Mouse (Mus musculus): ENCODE data around the gene Fto. TPM values are rescaled to one million over a fixed set of nuclear protein-coding genes. Genes with fewer than 3 reads are reported as not detected.

Gene Fto
- total and polyA plus RNA-seq, 2 experiments from 2014 or later = 41.1 to 50.6 TPM

DNA sequence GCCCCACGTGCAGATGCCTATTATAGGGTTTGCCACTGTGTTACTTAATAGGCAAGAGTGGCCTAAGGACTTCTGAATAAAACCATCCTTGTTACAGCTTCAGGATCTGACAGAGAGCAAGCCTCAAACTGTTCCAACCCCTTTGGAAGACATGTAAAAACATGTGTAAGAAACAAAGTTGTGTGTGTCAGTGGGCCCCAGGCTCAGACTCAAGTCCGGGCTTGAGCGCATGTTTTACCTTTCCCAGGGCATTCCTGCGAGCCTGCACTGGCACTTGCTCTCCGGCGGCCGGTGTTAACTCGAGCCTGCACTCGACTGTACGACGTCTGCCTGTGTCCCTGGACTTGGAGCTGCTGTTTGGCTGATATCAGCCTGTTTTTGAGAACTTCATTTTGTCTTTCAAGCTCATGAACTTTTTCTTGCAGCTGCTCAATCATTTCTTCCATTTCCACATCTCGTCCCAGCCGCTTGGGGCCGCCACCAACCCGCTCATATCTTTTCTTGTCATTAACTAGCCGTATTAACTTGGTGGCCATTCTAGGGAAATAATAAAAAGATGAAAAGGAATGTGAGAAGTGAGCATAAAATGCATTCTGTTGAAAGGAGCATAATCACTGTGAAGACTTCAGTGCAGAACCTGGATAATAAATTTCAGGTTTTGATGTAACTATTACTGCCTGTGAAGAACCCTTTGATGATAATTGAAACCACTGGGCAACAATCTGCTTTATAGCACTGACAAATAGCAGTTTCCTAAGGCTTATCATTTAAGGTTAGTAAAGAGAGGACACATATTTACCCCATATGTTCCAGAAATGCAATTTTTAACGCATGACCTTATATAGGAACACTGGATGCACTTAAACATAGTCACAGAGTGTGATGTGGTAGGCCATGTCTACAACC, 8.6 kb upstream of the Fto start:
- ATAC-seq (ENCODE audit: insufficient read depth, low read depth) (no peak), DNase-seq (ENCODE audit: low spot score) (no peak)
- TF ChIP-seq CTCF (IDR thresholded peaks at IDR 0.05; ENCODE audit: low read depth) (peak; percentile 21), EP300 (IDR thresholded peaks at IDR 0.05; ENCODE audit: low read depth) (no peak)
- Histone ChIP-seq H3K9ac (replicated peaks; ENCODE audit: low read depth, low read length) (no peak overlapping the region), H3K4me1 (ENCODE audit: control insufficient read depth, insufficient read depth) (no peaks in the 10 kb centered on the region), H3K27me3 (ENCODE audit: control insufficient read depth, insufficient read depth, low read length) (no peaks in the 10 kb centered on the region), H3K36me3 (replicated peaks; ENCODE audit: control insufficient read depth, insufficient read depth, low read length) (peaks cover 25% of the 10 kb centered on the region; the same call in 1 of the 2 replicates), H3K4me2 (ENCODE audit: low read depth, low read length) (no peak overlapping the region), H3K9me3 (replicated peaks; ENCODE audit: control insufficient read depth, low read length) (no peaks in the 10 kb centered on the region), H3K4me3 (ENCODE audit: low read depth, low read length) (no peak overlapping the region), H3K27ac (ENCODE audit: low read depth) (no peak overlapping the region)
- WGBS = 67% methylated on average over 17 of the region's 17 CpGs

DNA sequence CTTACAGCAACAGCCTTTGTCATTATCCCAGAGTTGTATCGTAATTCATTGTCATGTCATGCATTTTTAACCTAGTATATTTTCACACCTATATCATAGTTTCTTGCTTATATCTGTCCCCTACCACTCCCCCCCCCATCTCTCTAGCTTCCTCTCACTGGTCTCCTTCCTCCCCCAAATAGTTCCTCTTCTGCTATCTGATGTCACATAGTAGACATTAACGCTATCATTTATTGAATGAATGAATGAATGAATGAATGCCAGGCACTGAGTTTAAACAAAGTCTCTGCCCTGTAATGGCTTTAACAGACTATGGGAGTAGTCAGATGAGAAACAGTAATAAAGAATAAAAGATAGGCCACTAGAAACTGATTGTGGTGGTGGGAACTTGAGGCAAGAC, 983 bp upstream of the Fto start:
- Histone ChIP-seq H3K9me3 (replicated peaks; ENCODE audit: control insufficient read depth, low read length) (no peaks in the 10 kb centered on the region), H3K36me3 (replicated peaks; ENCODE audit: control insufficient read depth, insufficient read depth, low read length) (peaks cover under 1% of the 10 kb centered on the region), H3K9ac (replicated peaks; ENCODE audit: low read depth, low read length) (peak overlapping the region; percentile 61; the same call in 1 of the 2 replicates), H3K4me2 (ENCODE audit: low read depth, low read length) (peak overlapping the region; percentile 75), H3K27ac (ENCODE audit: low read depth) (no peak overlapping the region), H3K4me1 (ENCODE audit: control insufficient read depth, insufficient read depth) (peaks cover 14% of the 10 kb centered on the region), H3K27me3 (ENCODE audit: control insufficient read depth, insufficient read depth, low read length) (no peaks in the 10 kb centered on the region), H3K4me3 (ENCODE audit: low read depth, low read length) (peak overlapping the region; percentile 78)
- no peak for ATAC-seq (ENCODE audit: insufficient read depth, low read depth)
- 70% methylated on average over 2 of the region's 2 CpGs for WGBS
- TF ChIP-seq EP300 (IDR thresholded peaks at IDR 0.05; ENCODE audit: low read depth) = no peak
- TF ChIP-seq CTCF (IDR thresholded peaks at IDR 0.05; ENCODE audit: low read depth) = no peak
- no peak for DNase-seq (ENCODE audit: low spot score)

DNA sequence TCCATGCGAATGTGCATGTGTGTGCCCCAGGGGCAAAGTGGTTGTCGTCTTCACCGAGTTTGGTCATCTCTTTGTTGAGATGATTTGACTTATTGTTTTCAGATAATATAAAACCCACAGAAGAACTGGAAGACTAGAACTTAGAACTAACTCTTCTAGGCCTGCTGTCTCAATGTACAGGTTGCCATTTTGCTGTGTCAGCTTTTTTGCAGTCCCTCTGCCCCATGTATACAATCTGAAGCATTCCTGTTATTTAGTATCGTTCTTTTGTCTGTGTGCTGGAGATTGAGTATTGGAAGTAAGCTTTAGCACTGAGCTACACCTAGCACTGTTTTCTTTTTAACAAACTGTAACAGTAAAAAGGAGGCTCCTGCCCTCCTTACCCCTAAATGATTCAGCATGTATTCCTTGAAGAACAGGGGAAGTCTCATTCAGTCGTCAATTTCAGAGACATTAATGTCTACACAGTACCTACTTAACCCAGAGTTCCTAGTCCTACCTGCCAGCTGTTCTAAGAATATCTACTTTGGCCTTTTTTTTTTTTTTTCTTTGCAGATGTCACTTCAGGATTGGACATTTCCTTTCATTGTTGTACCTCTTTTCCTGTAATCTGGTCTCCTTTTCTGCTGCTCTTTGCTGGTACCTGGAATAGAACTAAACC, 4.4 kb downstream of the Fto start:
- DNase-seq (ENCODE audit: low spot score) (no peak), ATAC-seq (ENCODE audit: insufficient read depth, low read depth) (no peak)
- H3K27ac ChIP-seq (ENCODE audit: low read depth) = no peak overlapping the region
- no peaks in the 10 kb centered on the region for H3K27me3 ChIP-seq (ENCODE audit: control insufficient read depth, insufficient read depth, low read length)
- TF ChIP-seq EP300 (IDR thresholded peaks at IDR 0.05; ENCODE audit: low read depth) = no peak
- TF ChIP-seq CTCF (IDR thresholded peaks at IDR 0.05; ENCODE audit: low read depth) = no peak
- 89% methylated on average over 5 of the region's 5 CpGs for WGBS
- no peak overlapping the region for H3K9ac ChIP-seq (replicated peaks; ENCODE audit: low read depth, low read length)
- H3K4me3 ChIP-seq (ENCODE audit: low read depth, low read length) = no peak overlapping the region
- H3K36me3 ChIP-seq (replicated peaks; ENCODE audit: control insufficient read depth, insufficient read depth, low read length) = no peaks in the 10 kb centered on the region; the same call in 1 of the 2 replicates
- no peaks in the 10 kb centered on the region for H3K9me3 ChIP-seq (replicated peaks; ENCODE audit: control insufficient read depth, low read length)
- no peak overlapping the region for H3K4me2 ChIP-seq (ENCODE audit: low read depth, low read length)
- H3K4me1 ChIP-seq (ENCODE audit: control insufficient read depth, insufficient read depth) = peaks cover 9% of the 10 kb centered on the region

DNA sequence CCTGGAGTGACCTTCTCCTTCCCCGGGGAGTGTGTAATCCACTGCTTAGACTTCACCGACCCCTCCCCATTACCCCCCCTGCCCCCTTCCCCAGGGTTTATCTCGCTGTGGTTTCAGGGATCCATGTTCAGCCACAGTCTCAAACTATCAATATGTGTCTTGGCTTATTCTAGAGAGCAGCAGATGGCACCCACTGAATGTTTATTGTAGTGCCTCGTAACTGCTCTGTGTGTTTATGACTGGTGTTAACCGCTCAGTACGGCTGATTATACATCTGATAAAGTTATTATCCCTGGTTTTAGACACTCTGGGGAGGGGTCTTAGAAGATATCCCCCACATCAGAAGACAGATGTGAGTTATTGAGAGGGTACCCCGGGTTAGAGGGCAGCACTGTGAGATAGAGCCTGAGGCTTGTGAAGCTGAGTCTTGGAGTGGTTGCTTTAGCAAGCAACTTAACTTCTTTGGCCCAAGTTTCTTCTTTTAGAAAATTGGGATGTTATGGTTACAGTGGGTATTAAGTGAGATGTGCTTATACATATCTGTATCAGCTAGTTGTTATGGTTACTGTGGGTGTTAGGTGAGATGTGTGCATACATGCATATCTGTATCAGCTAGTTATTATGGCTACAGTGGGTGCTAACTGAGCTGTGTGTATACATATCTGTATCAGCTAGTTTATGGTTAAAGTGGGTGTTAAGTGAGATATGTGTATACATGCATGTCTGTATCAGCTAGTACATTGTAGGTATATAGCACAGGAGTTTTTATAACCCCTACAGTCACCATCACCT, 5.8 kb downstream of the Fto start:
- no peaks in the 10 kb centered on the region; the same call in 1 of the 2 replicates for H3K36me3 ChIP-seq (replicated peaks; ENCODE audit: control insufficient read depth, insufficient read depth, low read length)

DNA sequence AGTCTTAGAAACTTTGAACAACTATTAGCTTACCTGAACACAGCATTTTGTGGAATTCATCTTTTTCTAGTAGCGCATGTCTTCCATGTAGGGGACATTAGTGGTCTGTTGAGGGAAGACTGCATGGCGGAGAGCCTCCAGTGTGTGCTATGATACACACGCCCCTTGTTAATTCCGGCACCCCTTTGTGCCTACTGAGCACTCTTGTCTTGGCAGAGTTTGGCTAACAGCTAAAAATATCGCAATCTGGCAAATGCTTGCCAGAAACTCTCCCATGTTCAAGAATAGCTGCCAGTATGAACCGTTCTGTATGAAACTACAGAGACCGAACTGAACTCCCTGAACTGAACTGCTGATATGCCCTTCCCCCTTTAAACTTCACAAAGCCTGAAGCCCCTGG, 10.2 kb downstream of the Fto start:
- peak; percentile 55 for ATAC-seq (ENCODE audit: insufficient read depth, low read depth)
- H3K4me2 ChIP-seq (ENCODE audit: low read depth, low read length) = peak overlapping the region; percentile 17; the same call in 1 of the 2 replicates
- H3K36me3 ChIP-seq (replicated peaks; ENCODE audit: control insufficient read depth, insufficient read depth, low read length) = no peaks in the 10 kb centered on the region
- H3K27ac ChIP-seq (ENCODE audit: low read depth) = peak overlapping the region; percentile 60
- TF ChIP-seq CTCF (IDR thresholded peaks at IDR 0.05; ENCODE audit: low read depth) = no peak
- TF ChIP-seq EP300 (IDR thresholded peaks at IDR 0.05; ENCODE audit: low read depth) = no peak
- H3K4me3 ChIP-seq (ENCODE audit: low read depth, low read length) = no peak overlapping the region
- peak; percentile 55 for DNase-seq (ENCODE audit: low spot score)
- no peak overlapping the region for H3K9ac ChIP-seq (replicated peaks; ENCODE audit: low read depth, low read length)
- no peaks in the 10 kb centered on the region for H3K9me3 ChIP-seq (replicated peaks; ENCODE audit: control insufficient read depth, low read length)
- whole genome bisulfite sequencing = 43% methylated on average over 7 of the region's 7 CpGs
- no peaks in the 10 kb centered on the region for H3K27me3 ChIP-seq (ENCODE audit: control insufficient read depth, insufficient read depth, low read length)
- peaks cover 11% of the 10 kb centered on the region for H3K4me1 ChIP-seq (ENCODE audit: control insufficient read depth, insufficient read depth)

More for the DNA sequence above, 5.8 kb downstream of the Fto start:
- ATAC-seq (ENCODE audit: insufficient read depth, low read depth) = no peak
- no peaks in the 10 kb centered on the region for H3K27me3 ChIP-seq (ENCODE audit: control insufficient read depth, insufficient read depth, low read length)
- no peak for DNase-seq (ENCODE audit: low spot score)
- H3K4me3 ChIP-seq (ENCODE audit: low read depth, low read length) = no peak overlapping the region
- H3K4me2 ChIP-seq (ENCODE audit: low read depth, low read length) = no peak overlapping the region
- no peak for TF ChIP-seq CTCF (IDR thresholded peaks at IDR 0.05; ENCODE audit: low read depth)
- TF ChIP-seq EP300 (IDR thresholded peaks at IDR 0.05; ENCODE audit: low read depth) = no peak
- H3K9ac ChIP-seq (replicated peaks; ENCODE audit: low read depth, low read length) = no peak overlapping the region
- H3K27ac ChIP-seq (ENCODE audit: low read depth) = no peak overlapping the region
- H3K4me1 ChIP-seq (ENCODE audit: control insufficient read depth, insufficient read depth) = peaks cover 12% of the 10 kb centered on the region; the same call in 1 of the 2 replicates
- 85% methylated on average over 7 of the region's 7 CpGs for WGBS
- no peaks in the 10 kb centered on the region for H3K9me3 ChIP-seq (replicated peaks; ENCODE audit: control insufficient read depth, low read length)
